Mouse (Mus musculus) limb, embryonic 11.5 days (tissue): ENCODE measurements at regions not wholly inside any gene's neighbourhood (a gene's known extent, or its start where the extent isn't known, plus 50 kb on each side); places are given as distances from the start of the nearest gene placed in this dataset.

Experiments used
- ATAC-seq: fragments of 200-750 bp; cut with Nextera tagmentation; 2 replicates; pipeline ENCODE4 v1.8.0; 2017; ENCODE audit warnings: low read depth; ENCODE audit not compliant: insufficient number of reproducible peaks, low FRiP score, low TSS enrichment
- DNase-seq: peaks from one replicate; pipeline ENCODE4 v3.0.0-alpha.2; 2015; ENCODE audit warnings: low spot score
- H3K27ac ChIP-seq: fragments of 300-500 bp; sonication (generic); replicated peaks from 2 replicates; pipeline ENCODE4 v1.5.1; 2014; ENCODE audit warnings: low read depth, mild to moderate bottlenecking, low read length
- H3K27me3 ChIP-seq: fragments of 300-500 bp; sonication (generic); 2 replicates; pipeline ENCODE4 v1.6.1; 2014; ENCODE audit warnings: mild to moderate bottlenecking, low read length, mixed read lengths; ENCODE audit not compliant: control insufficient read depth, insufficient read depth
- H3K36me3 ChIP-seq: fragments of 300-500 bp; sonication (generic); 2 replicates; pipeline ENCODE4 v1.6.1; 2014; ENCODE audit warnings: mild to moderate bottlenecking, low read length, moderate library complexity, mixed read lengths; ENCODE audit not compliant: control insufficient read depth, insufficient read depth
- H3K4me1 ChIP-seq: fragments of 300-500 bp; sonication (generic); 2 replicates; pipeline ENCODE4 v1.6.1; 2014; ENCODE audit warnings: low read length, mixed read lengths; ENCODE audit not compliant: control insufficient read depth, insufficient read depth
- H3K4me2 ChIP-seq: fragments of 300-500 bp; sonication (generic); 2 replicates; pipeline ENCODE4 v1.6.1; 2014; ENCODE audit warnings: low read depth, mild to moderate bottlenecking, moderate library complexity; ENCODE audit not compliant: severe bottlenecking
- H3K4me3 ChIP-seq: fragments of 300-500 bp; sonication (generic); 2 replicates; pipeline ENCODE4 v1.5.1; 2014; ENCODE audit warnings: low read depth, low read length
- H3K9ac ChIP-seq: fragments of 300-500 bp; sonication (generic); 2 replicates; pipeline ENCODE4 v1.6.1; 2014; ENCODE audit warnings: mild to moderate bottlenecking, low read length
- H3K9me3 ChIP-seq: fragments of 300-500 bp; sonication (generic); 2 replicates; pipeline ENCODE4 v1.6.1; 2016; ENCODE audit warnings: low read length; ENCODE audit not compliant: control insufficient read depth
- WGBS: fragments of 180-500 bp; shearing (Covaris S2); extraction: QIAGEN DNeasy Blood & Tissue Kit; methylation state at CpG from one replicate; pipeline ENCODE4 v1.1.7; 2014; 5-methylcytosine and 5-hydroxymethylcytosine counted together

- peak overlapping the region; percentile 55 for H3K9ac ChIP-seq
- 3% methylated on average over 12 of the region's 12 CpGs for WGBS
- H3K4me3 ChIP-seq = no peak overlapping the region
- peak overlapping the region; percentile 45 for H3K4me2 ChIP-seq
- DNase-seq (peak; percentile 89), ATAC-seq (peak; percentile 79)
- peak overlapping the region; percentile 98 for H3K27ac ChIP-seq
- no peaks in the 10 kb centered on the region for H3K27me3 ChIP-seq
- H3K36me3 ChIP-seq = no peaks in the 10 kb centered on the region
- no peaks in the 10 kb centered on the region for H3K9me3 ChIP-seq
- H3K4me1 ChIP-seq = peaks cover 32% of the 10 kb centered on the region
Measured at GRCm38 (mm10) chr3:52179686-52180085, 74.8 kb upstream of the Maml3 start.

DNA sequence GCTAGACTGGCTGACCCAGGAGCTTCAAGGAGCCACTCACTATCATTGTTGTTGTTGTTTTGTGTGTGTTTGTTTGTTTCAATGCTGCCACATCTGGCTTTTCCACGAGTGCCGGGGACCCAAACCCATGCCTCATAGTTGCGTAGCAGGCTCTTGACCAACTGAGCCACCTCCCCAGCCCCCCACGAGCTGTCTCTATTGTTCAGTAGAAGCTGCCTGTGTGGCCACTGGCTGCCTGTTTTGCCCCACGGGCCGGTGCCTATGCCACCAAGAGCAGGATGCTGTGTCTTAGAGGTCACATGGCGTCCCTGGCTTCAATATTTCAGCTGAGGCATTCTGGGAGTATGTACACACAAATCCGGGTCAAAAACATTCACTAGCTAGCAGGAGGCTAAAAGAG lies 75.4 kb upstream of the Maml3 start:
- Histone ChIP-seq H3K36me3 (no peaks in the 10 kb centered on the region), H3K27ac (peak overlapping the region; percentile 98), H3K27me3 (no peaks in the 10 kb centered on the region), H3K4me1 (peaks cover 32% of the 10 kb centered on the region), H3K4me2 (no peak overlapping the region), H3K9ac (no peak overlapping the region; the same call in 1 of the 2 replicates), H3K9me3 (no peaks in the 10 kb centered on the region), H3K4me3 (no peak overlapping the region)
- ATAC-seq (peak; percentile 10; the same call in 1 of the 2 replicates), DNase-seq (peak; percentile 55)
- WGBS = 40% methylated on average over 8 of the region's 8 CpGs

- H3K27me3 ChIP-seq = no peaks in the 10 kb centered on the region
- H3K4me2 ChIP-seq = no peak overlapping the region
- no peaks in the 10 kb centered on the region for H3K36me3 ChIP-seq
- no peaks in the 10 kb centered on the region for H3K9me3 ChIP-seq
- peaks cover 32% of the 10 kb centered on the region for H3K4me1 ChIP-seq
- no peak overlapping the region for H3K4me3 ChIP-seq
- DNase-seq = peak; percentile 75
- ATAC-seq = peak; percentile 49; the same call in 1 of the 2 replicates
- peak overlapping the region; percentile 32; the same call in 1 of the 2 replicates for H3K9ac ChIP-seq
- 45% methylated on average over 10 of the region's 10 CpGs for WGBS
- H3K27ac ChIP-seq = peak overlapping the region; percentile 98
Measured at GRCm38 (mm10) chr3:52180785-52181184, 75.9 kb upstream of the Maml3 start.

DNA sequence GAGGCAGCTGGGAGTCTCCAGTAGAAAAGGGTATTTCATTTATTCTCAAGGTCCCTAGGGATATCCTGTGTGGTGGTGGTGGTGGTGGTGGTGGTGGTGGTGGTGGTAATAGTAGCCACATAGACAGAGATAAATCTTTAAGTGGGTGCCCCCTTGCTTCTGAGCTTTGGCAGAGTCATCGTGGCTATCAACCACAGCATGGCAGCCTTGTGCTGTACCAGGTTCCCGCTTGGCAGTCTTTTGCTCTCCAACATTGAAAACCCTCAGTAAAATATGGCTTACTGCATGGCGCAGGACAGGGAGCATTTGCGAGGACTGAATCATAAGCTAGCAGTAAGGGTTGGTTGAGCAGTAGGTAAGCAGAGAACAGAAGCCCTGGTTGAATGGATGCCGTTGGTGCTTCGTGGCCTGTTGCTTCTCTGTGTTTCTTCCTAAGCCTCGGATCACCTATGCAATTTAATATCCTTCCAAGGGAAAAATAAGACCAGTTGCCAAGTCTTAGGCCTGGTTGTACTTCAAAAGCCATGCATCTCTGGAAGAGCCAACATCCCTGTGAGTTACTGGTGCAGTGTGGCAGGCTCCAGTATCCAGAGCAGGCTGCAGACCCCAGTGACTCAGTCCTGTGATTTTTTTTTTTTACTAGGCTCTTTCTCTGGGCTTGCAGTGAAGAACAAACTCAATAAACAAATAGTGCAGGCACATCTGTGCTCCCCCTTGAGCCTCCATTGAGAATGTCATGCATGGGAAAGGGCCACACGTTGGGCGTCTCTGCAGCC lies 76.6 kb upstream of the Maml3 start:
- H3K4me3 ChIP-seq = no peak overlapping the region
- no peaks in the 10 kb centered on the region for H3K9me3 ChIP-seq
- H3K36me3 ChIP-seq = no peaks in the 10 kb centered on the region
- H3K9ac ChIP-seq = peak overlapping the region; percentile 32; the same call in 1 of the 2 replicates
- no peak overlapping the region for H3K4me2 ChIP-seq
- DNase-seq (no peak), ATAC-seq (no peak)
- WGBS = 88% methylated on average over 9 of the region's 9 CpGs
- H3K27me3 ChIP-seq = no peaks in the 10 kb centered on the region
- peaks cover 32% of the 10 kb centered on the region for H3K4me1 ChIP-seq
- H3K27ac ChIP-seq = peak overlapping the region; percentile 25; the same call in 1 of the 2 replicates

DNA sequence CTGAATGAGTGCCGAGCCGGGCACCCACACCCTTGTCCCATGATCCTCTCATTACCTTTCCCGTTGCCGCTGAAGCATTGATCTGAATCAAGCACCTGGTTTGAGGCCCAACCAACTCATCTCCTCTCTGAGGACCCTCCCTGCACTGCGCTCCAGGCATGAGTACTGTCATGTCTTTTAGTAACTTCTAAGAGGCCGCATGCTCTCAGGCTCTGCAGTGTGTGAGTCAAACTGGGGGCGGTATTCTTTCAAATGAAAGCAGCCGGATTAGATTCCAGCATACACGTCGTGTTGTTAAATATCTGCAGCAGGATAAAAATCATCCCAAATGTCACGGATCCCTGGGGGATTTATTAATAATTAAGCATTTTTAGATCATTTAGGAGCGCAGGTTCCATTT lies 79.4 kb upstream of the Maml3 start:
- H3K9me3 ChIP-seq = no peaks in the 10 kb centered on the region
- H3K27me3 ChIP-seq = no peaks in the 10 kb centered on the region
- DNase-seq (no peak), ATAC-seq (no peak)
- no peak overlapping the region for H3K9ac ChIP-seq
- H3K4me3 ChIP-seq = no peak overlapping the region
- peaks cover 31% of the 10 kb centered on the region for H3K4me1 ChIP-seq
- 86% methylated on average over 12 of the region's 12 CpGs for WGBS
- H3K27ac ChIP-seq = no peak overlapping the region
- no peaks in the 10 kb centered on the region for H3K36me3 ChIP-seq
- no peak overlapping the region for H3K4me2 ChIP-seq

GRCm38 (mm10) chr3:52185351-52185750 lies 80.5 kb upstream of the Maml3 start:
- Histone ChIP-seq H3K9me3 (no peaks in the 10 kb centered on the region), H3K4me1 (peaks cover 21% of the 10 kb centered on the region), H3K4me3 (no peak overlapping the region), H3K27me3 (no peaks in the 10 kb centered on the region), H3K36me3 (no peaks in the 10 kb centered on the region), H3K9ac (no peak overlapping the region), H3K4me2 (no peak overlapping the region), H3K27ac (no peak overlapping the region)
- no peak for ATAC-seq
- no peak for DNase-seq
- WGBS = 16% methylated on average over 2 of the region's 2 CpGs

GRCm38 (mm10) chr3:52187401-52187801 lies 80.7 kb upstream of the Foxo1 start:
- 36% methylated on average over 4 of the region's 4 CpGs for WGBS
- H3K4me3 ChIP-seq = no peak overlapping the region
- H3K4me1 ChIP-seq = peaks cover 8% of the 10 kb centered on the region
- H3K9me3 ChIP-seq = no peaks in the 10 kb centered on the region
- no peak overlapping the region for H3K4me2 ChIP-seq
- no peaks in the 10 kb centered on the region for H3K36me3 ChIP-seq
- peak; percentile 55 for DNase-seq
- ATAC-seq = peak; percentile 39; the same call in 1 of the 2 replicates
- H3K9ac ChIP-seq = no peak overlapping the region
- H3K27me3 ChIP-seq = no peaks in the 10 kb centered on the region
- H3K27ac ChIP-seq = no peak overlapping the region

DNA sequence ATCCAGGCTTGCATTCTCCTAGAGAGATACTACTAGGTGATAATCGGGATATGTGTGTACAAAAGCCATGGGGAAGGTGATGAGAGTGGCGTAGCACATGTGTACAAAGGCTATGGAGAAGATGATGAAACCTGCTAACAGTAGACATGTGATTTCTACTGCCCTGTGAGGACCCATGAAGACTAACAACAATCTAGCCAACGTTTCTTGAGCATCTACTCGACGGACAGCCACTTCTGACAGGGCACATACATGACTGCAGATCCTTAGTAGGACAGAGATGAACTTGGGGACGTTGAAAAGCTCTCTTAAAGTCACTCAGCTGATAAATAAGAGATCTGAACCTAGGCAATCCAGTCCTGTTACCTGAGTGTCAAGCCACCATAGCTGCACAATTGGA lies 79.8 kb upstream of the Foxo1 start:
- H3K9me3 ChIP-seq = no peaks in the 10 kb centered on the region
- 89% methylated on average over 6 of the region's 6 CpGs for WGBS
- peaks cover 8% of the 10 kb centered on the region for H3K4me1 ChIP-seq
- DNase-seq (no peak), ATAC-seq (no peak)
- H3K27me3 ChIP-seq = no peaks in the 10 kb centered on the region
- no peak overlapping the region for H3K4me2 ChIP-seq
- no peak overlapping the region for H3K9ac ChIP-seq
- H3K4me3 ChIP-seq = no peak overlapping the region
- no peak overlapping the region for H3K27ac ChIP-seq
- no peaks in the 10 kb centered on the region for H3K36me3 ChIP-seq
